Mouse (Mus musculus): ENCODE results near the gene Ddx46. TPM values are rescaled to one million over a fixed set of nuclear protein-coding genes. Genes with fewer than 3 reads are reported as not detected.

Ddx46 gene
- total and polyA plus RNA-seq, 2 experiments from 2014 or later, result 18.7 to 19.9 TPM

GRCm38 (mm10) chr13:55715908-55716510 lies 81.2 kb downstream of the Ddx46 start:
- no peak overlapping the region; the same call in 1 of the 2 replicates for H3K9ac ChIP-seq (replicated peaks; ENCODE audit: low read length)
- H3K36me3 ChIP-seq (ENCODE audit: insufficient read depth, low read length), result no peaks in the 10 kb centered on the region; the same call in 1 of the 2 replicates
- H3K4me2 ChIP-seq (ENCODE audit: low read depth, low read length), result no peak overlapping the region; the same call in 1 of the 2 replicates
- H3K4me1 ChIP-seq (ENCODE audit: insufficient read depth, low read length), result no peaks in the 10 kb centered on the region
- H3K9me3 ChIP-seq (ENCODE audit: low read length), result no peaks in the 10 kb centered on the region
- ATAC-seq (no peak), DNase-seq (ENCODE audit: low spot score) (no peak)
- 84% methylated on average over 7 of the region's 7 CpGs for WGBS
- no peak overlapping the region for H3K27ac ChIP-seq
- no peak for TF ChIP-seq CTCF (IDR thresholded peaks at IDR 0.05; ENCODE audit: low read depth)
- H3K4me3 ChIP-seq (ENCODE audit: low read length), result no peak overlapping the region; the same call in 1 of the 2 replicates
- no peaks in the 10 kb centered on the region for H3K27me3 ChIP-seq (ENCODE audit: insufficient read depth, low read length)

GRCm38 (mm10) chr13:55721516-55721915 lies 86.7 kb downstream of the Ddx46 start:
- DNase-seq (ENCODE audit: low spot score) (peak; percentile 73), ATAC-seq (0 out of 2 replicates have a peak, but pooled peaks have one; percentile 37)
- Histone ChIP-seq H3K9ac (replicated peaks; ENCODE audit: low read length) (no peak overlapping the region), H3K4me2 (ENCODE audit: low read depth, low read length) (no peak overlapping the region), H3K27ac (no peak overlapping the region), H3K4me3 (ENCODE audit: low read length) (no peak overlapping the region), H3K27me3 (ENCODE audit: insufficient read depth, low read length) (no peaks in the 10 kb centered on the region), H3K36me3 (ENCODE audit: insufficient read depth, low read length) (peaks cover 16% of the 10 kb centered on the region; the same call in 1 of the 2 replicates), H3K9me3 (ENCODE audit: low read length) (no peaks in the 10 kb centered on the region), H3K4me1 (ENCODE audit: insufficient read depth, low read length) (no peaks in the 10 kb centered on the region)
- WGBS, result 45% methylated on average over 8 of the region's 8 CpGs
- TF ChIP-seq CTCF (IDR thresholded peaks at IDR 0.05; ENCODE audit: low read depth), result no peak

GRCm38 (mm10) chr13:55721995-55722394 lies 87.2 kb downstream of the Ddx46 start:
- 92% methylated on average over 2 of the region's 2 CpGs for WGBS
- no peak overlapping the region for H3K4me3 ChIP-seq (ENCODE audit: low read length)
- no peak overlapping the region for H3K9ac ChIP-seq (replicated peaks; ENCODE audit: low read length)
- no peak overlapping the region for H3K27ac ChIP-seq
- H3K9me3 ChIP-seq (ENCODE audit: low read length), result no peaks in the 10 kb centered on the region
- H3K27me3 ChIP-seq (ENCODE audit: insufficient read depth, low read length), result no peaks in the 10 kb centered on the region
- ATAC-seq (0 out of 2 replicates have a peak, but pooled peaks have one; percentile 7), DNase-seq (ENCODE audit: low spot score) (no peak)
- no peak for TF ChIP-seq CTCF (IDR thresholded peaks at IDR 0.05; ENCODE audit: low read depth)
- H3K36me3 ChIP-seq (ENCODE audit: insufficient read depth, low read length), result peaks cover 16% of the 10 kb centered on the region; the same call in 1 of the 2 replicates
- no peaks in the 10 kb centered on the region for H3K4me1 ChIP-seq (ENCODE audit: insufficient read depth, low read length)
- no peak overlapping the region for H3K4me2 ChIP-seq (ENCODE audit: low read depth, low read length)

- Histone ChIP-seq H3K4me3 (ENCODE audit: low read length) (peak overlapping the region; percentile 52), H3K4me1 (ENCODE audit: insufficient read depth, low read length) (no peaks in the 10 kb centered on the region), H3K36me3 (ENCODE audit: insufficient read depth, low read length) (peaks cover 13% of the 10 kb centered on the region; the same call in 1 of the 2 replicates), H3K9me3 (ENCODE audit: low read length) (no peaks in the 10 kb centered on the region), H3K27ac (peak overlapping the region; percentile 96), H3K4me2 (ENCODE audit: low read depth, low read length) (peak overlapping the region; percentile 74), H3K27me3 (ENCODE audit: insufficient read depth, low read length) (no peaks in the 10 kb centered on the region), H3K9ac (replicated peaks; ENCODE audit: low read length) (peak overlapping the region; percentile 64)
- TF ChIP-seq CTCF (IDR thresholded peaks at IDR 0.05; ENCODE audit: low read depth), result peak; percentile 41
- ATAC-seq (no peak), DNase-seq (ENCODE audit: low spot score) (peak; percentile 29)
- 5% methylated on average over 4 of the region's 4 CpGs for whole genome bisulfite sequencing
Observed at GRCm38 (mm10) chr13:55726598-55727119, 91.8 kb downstream of the Ddx46 start.

DNA sequence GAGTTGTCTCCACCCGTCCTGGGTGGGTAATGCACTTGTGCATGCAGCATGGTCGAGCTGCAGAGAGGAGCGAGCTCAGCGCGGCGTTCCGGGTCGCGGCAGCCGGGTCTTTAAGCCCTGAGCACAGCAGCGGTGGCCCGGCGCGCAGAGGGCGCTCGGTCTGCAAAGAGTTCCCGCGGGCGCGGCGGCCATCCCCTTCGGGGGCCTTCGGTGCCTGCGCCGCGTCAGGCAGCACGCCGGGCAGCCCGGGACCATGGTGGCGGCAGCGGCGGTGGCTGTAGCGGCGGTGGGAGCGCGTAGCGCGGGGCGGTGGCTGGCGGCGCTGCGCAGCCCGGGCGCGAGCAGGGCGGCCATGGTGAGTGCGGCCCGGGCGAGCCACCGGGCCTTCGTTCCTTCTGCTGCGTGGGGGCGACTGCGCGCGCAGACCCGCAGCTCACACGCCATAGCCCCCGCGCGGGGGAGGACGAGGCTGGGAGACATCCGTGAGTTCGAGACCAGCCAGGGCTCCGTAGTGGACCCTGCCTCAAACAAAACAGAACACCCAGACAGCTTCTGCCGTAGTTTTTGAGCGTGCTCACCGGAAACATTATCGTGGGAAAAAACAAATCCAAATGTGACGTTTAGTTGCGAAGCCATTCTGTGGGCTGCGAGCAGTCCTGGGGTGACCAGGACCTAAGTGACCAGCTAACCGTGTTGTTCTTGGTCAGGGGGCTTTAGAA lies 92.5 kb downstream of the Ddx46 start, which contains the start of gene Pcbd2:
TSS of gene Pcbd2 (plus strand) at position 249 of the 719 bp plus-strand sequence.
- Histone ChIP-seq H3K9me3 (ENCODE audit: low read length) (no peaks in the 10 kb centered on the region), H3K27ac (peak within 1 kb of the TSS; percentile 96), H3K36me3 (ENCODE audit: insufficient read depth, low read length) (peaks cover 9% of the 10 kb centered on the region; the same call in 1 of the 2 replicates), H3K27me3 (ENCODE audit: insufficient read depth, low read length) (no peaks in the 10 kb centered on the region), H3K4me2 (ENCODE audit: low read depth, low read length) (peak within 1 kb of the TSS; percentile 74), H3K4me1 (ENCODE audit: insufficient read depth, low read length) (no peaks in the 10 kb centered on the region), H3K9ac (replicated peaks; ENCODE audit: low read length) (peak within 1 kb of the TSS; percentile 64), H3K4me3 (ENCODE audit: low read length) (peak within 1 kb of the TSS; percentile 52)
- under 1% methylated on average over 62 of the region's 73 CpGs for WGBS
- no peak for TF ChIP-seq CTCF (IDR thresholded peaks at IDR 0.05; ENCODE audit: low read depth)
- ATAC-seq, result peak; percentile 94
- peak; percentile 89 for DNase-seq (ENCODE audit: low spot score)

GRCm38 (mm10) chr13:55727839-55728238 lies 93.0 kb downstream of the Ddx46 start:
- no peaks in the 10 kb centered on the region for H3K4me1 ChIP-seq (ENCODE audit: insufficient read depth, low read length)
- no peaks in the 10 kb centered on the region for H3K9me3 ChIP-seq (ENCODE audit: low read length)
- peak; percentile 68; the same call in 1 of the 2 replicates for ATAC-seq
- peak; percentile 87 for DNase-seq (ENCODE audit: low spot score)
- H3K36me3 ChIP-seq (ENCODE audit: insufficient read depth, low read length), result peaks cover 9% of the 10 kb centered on the region; the same call in 1 of the 2 replicates
- H3K4me2 ChIP-seq (ENCODE audit: low read depth, low read length), result peak overlapping the region; percentile 74
- no peaks in the 10 kb centered on the region for H3K27me3 ChIP-seq (ENCODE audit: insufficient read depth, low read length)
- TF ChIP-seq CTCF (IDR thresholded peaks at IDR 0.05; ENCODE audit: low read depth), result peak; percentile 75
- WGBS, result 3% methylated on average over 19 of the region's 19 CpGs
- peak overlapping the region; percentile 64 for H3K9ac ChIP-seq (replicated peaks; ENCODE audit: low read length)
- H3K27ac ChIP-seq, result peak overlapping the region; percentile 96
- peak overlapping the region; percentile 52 for H3K4me3 ChIP-seq (ENCODE audit: low read length)
